17 mouse cellular contexts compared by ENCODE assay signal in genomic region chr7:82957208-82957977, GRCm38 (mm10).
DNase-seq lines count a peak whose midpoint lies in the region; ATAC-seq lines count a peak whose summit lies in the region.
"Had no signal": no experiment of that assay in that cellular context is flagged by ENCODE, and none has a peak within 500 bp of the region (broad histone marks: within the 10 kb centered on the region; RNA-seq: fewer than 3 reads in every experiment).

No protein-coding gene starts in this region.

- DNase-seq in heart, postnatal 14 days, result no peak
- DNase-seq in neural tube, embryonic 11.5 days (ENCODE audit: low spot score), result no peak
- no peak for DNase-seq in neural tube, embryonic 10.5 days (ENCODE audit: extremely low spot score, low spot score)
- no peak for DNase-seq in limb, embryonic 10.5 days (ENCODE audit: low spot score)
- peak; percentile 48 to 64 for DNase-seq in thymus, postnatal 36 days
- no peak for DNase-seq in urinary bladder, postnatal 10 days (ENCODE audit: low spot score)
- DNase-seq in left cerebral cortex, postnatal 14 days (ENCODE audit: low spot score in 2 of 2), result no peak
- DNase-seq: cerebellum, adult 18-20 months; gastrocnemius, adult 2 months; layer of hippocampus, postnatal 36 days; right cerebral cortex, postnatal 14 days had no signal

- peak overlapping the region; percentile 23 for H3K4me3 ChIP-seq in heart, embryonic 13.5 days
- H3K4me3 ChIP-seq in neural tube, embryonic 11.5 days (ENCODE audit: low read depth, low read length), result no peak overlapping the region
- no peak overlapping the region for H3K4me3 ChIP-seq in limb, embryonic 10.5 days
- H3K4me3 ChIP-seq: forebrain, embryonic 12.5 days; gastrocnemius, adult 2 months; hindbrain, embryonic 12.5 days; liver, embryonic 12.5 days; midbrain, embryonic 10.5 days; neural tube, embryonic 13.5 days had no signal

- no peak for ATAC-seq in heart, embryonic 13.5 days (ENCODE audit: extremely low read depth, insufficient number of reproducible peaks, low FRiP score, low TSS enrichment)
- ATAC-seq in neural tube, embryonic 11.5 days (ENCODE audit: insufficient read depth, low FRiP score, low TSS enrichment), result no peak
- ATAC-seq: liver, embryonic 12.5 days had no signal

- no peaks in the 10 kb centered on the region for H3K27me3 ChIP-seq in heart, embryonic 13.5 days (replicated peaks)
- no peaks in the 10 kb centered on the region for H3K27me3 ChIP-seq in neural tube, embryonic 11.5 days (ENCODE audit: control insufficient read depth, insufficient read depth, low read length)
- H3K27me3 ChIP-seq in limb, embryonic 10.5 days (ENCODE audit: low read depth, poor library complexity, severe bottlenecking), result no peaks in the 10 kb centered on the region
- H3K27me3 ChIP-seq: forebrain, embryonic 12.5 days; hindbrain, embryonic 12.5 days; liver, embryonic 12.5 days; neural tube, embryonic 13.5 days had no signal

- WGBS in heart, embryonic 13.5 days, result 37% methylated on average over 19 of the region's 20 CpGs
- WGBS in neural tube, embryonic 11.5 days, result 64% methylated on average over 20 of the region's 20 CpGs
- 62% methylated on average over 20 of the region's 20 CpGs for WGBS in limb, embryonic 10.5 days

- H3K4me1 ChIP-seq in heart, embryonic 13.5 days, result peaks cover 3% of the 10 kb centered on the region; the same call in 1 of the 2 replicates
- H3K4me1 ChIP-seq in neural tube, embryonic 11.5 days (ENCODE audit: control insufficient read depth, insufficient read depth, low read length), result no peaks in the 10 kb centered on the region
- peaks cover 5% of the 10 kb centered on the region for H3K4me1 ChIP-seq in limb, embryonic 10.5 days
- H3K4me1 ChIP-seq: forebrain, embryonic 12.5 days; hindbrain, embryonic 12.5 days; liver, embryonic 12.5 days; midbrain, embryonic 10.5 days; neural tube, embryonic 13.5 days had no signal

- H3K9me3 ChIP-seq in heart, embryonic 13.5 days, result peaks cover 10% of the 10 kb centered on the region
- H3K9me3 ChIP-seq in neural tube, embryonic 11.5 days (ENCODE audit: control insufficient read depth, low read length), result no peaks in the 10 kb centered on the region
- H3K9me3 ChIP-seq in limb, embryonic 10.5 days (replicated peaks), result no peaks in the 10 kb centered on the region
- H3K9me3 ChIP-seq: forebrain, embryonic 12.5 days; hindbrain, embryonic 12.5 days; midbrain, embryonic 10.5 days; neural tube, embryonic 13.5 days had no signal

- peak overlapping the region; percentile 57 for H3K4me2 ChIP-seq in heart, embryonic 13.5 days
- peak overlapping the region; percentile 6; the same call in 1 of the 2 replicates for H3K4me2 ChIP-seq in neural tube, embryonic 11.5 days (ENCODE audit: low read depth)
- H3K4me2 ChIP-seq: forebrain, embryonic 12.5 days; hindbrain, embryonic 12.5 days; liver, embryonic 12.5 days; neural tube, embryonic 13.5 days had no signal

- peak overlapping the region; percentile 24; the same call in 1 of the 2 replicates for H3K9ac ChIP-seq in heart, embryonic 13.5 days
- H3K9ac ChIP-seq in neural tube, embryonic 11.5 days (ENCODE audit: low read length), result no peak overlapping the region
- H3K9ac ChIP-seq: forebrain, embryonic 12.5 days; hindbrain, embryonic 12.5 days; liver, embryonic 12.5 days; neural tube, embryonic 13.5 days had no signal

- H3K27ac ChIP-seq in heart, embryonic 13.5 days (replicated peaks), result no peak overlapping the region
- no peak overlapping the region for H3K27ac ChIP-seq in neural tube, embryonic 11.5 days (ENCODE audit: low read depth, low read length)
- 0 out of 2 replicates have a peak overlapping the region, but pooled peaks have one; percentile 48 for H3K27ac ChIP-seq in limb, embryonic 10.5 days
- H3K27ac ChIP-seq: forebrain, embryonic 12.5 days; gastrocnemius, adult 2 months; hindbrain, embryonic 12.5 days; liver, embryonic 12.5 days; midbrain, embryonic 10.5 days; neural tube, embryonic 13.5 days had no signal

- intact Hi-C loops in heart, postnatal 14 days (cut with DNase I), result no loop called here
- intact Hi-C loops in left cerebral cortex, postnatal 14 days (cut with DNase I), result no loop called here

- H3K36me3 ChIP-seq in heart, embryonic 13.5 days, result no peaks in the 10 kb centered on the region
- H3K36me3 ChIP-seq in neural tube, embryonic 11.5 days (ENCODE audit: control insufficient read depth, insufficient read depth, low read length), result no peaks in the 10 kb centered on the region
- no peaks in the 10 kb centered on the region for H3K36me3 ChIP-seq in limb, embryonic 10.5 days
- H3K36me3 ChIP-seq: forebrain, embryonic 12.5 days; hindbrain, embryonic 12.5 days; liver, embryonic 12.5 days; midbrain, embryonic 10.5 days; neural tube, embryonic 13.5 days had no signal

Comparison
In these comparisons a context has a peak if more than half of its experiments do, and no peak if none do; other contexts are left out.
1. DNase-seq: peak in thymus, postnatal 36 days (2 of 2); none in heart, postnatal 14 days (0 of 2), neural tube, embryonic 11.5 days (single experiment), neural tube, embryonic 10.5 days (single experiment), limb, embryonic 10.5 days (single experiment), urinary bladder, postnatal 10 days (single experiment) and left cerebral cortex, postnatal 14 days (0 of 2).